Mouse (Mus musculus) skeletal muscle tissue, adult 2 months (tissue): ENCODE data around the gene Man1c1.

Source experiments
- DNase-seq: peaks from one replicate; pipeline ENCODE4 v3.0.0-alpha.2; 2012; ENCODE audit warnings: low read depth, low spot score

Gene Man1c1

DNA sequence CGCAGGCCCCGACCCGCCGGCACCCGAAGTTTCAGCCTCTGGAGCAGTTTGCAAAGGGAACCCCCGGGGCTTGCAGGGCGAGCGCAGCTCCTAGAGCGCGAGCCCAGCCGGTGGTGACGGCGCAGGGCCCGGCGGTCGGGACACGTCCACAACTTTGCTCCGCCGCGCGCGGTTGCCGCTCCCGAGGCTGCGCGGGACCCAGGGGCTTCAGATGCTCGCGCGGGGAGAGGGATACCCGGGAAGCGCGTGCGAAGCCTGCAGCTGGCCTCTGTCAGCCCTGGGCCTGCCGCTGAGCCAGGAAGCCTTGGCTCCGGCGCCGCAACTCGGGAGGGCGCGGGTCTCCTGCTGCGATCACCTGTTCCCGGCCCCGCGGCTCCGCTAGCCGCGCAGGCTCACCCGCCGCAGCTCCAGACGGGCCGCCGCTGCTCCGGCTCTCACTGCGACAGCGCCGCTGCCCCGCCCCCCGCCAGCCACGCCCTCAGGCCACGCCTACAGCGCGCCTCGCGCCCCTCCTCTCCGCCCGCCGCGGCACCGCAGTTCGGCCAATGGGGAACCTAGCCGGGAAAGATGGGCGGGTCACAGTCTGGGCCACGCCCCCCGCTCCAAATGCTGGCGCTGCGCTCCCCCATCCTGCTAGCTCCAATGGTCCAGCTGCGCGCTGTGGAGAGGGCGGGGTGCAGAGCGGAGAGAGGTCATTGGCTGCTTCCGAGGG, at the start of gene Man1c1:
Man1c1 (minus strand) TSS at position 456 of the 712 bp plus-strand sequence.
- DNase-seq, result peak; percentile 95

- no peak for DNase-seq
Observed at GRCm38 (mm10) chr4:134753516-134754261, 49.6 kb upstream of the Man1c1 start.

- no peak for DNase-seq
Observed at GRCm38 (mm10) chr4:134752911-134753426, 48.9 kb upstream of the Man1c1 start.

- no peak for DNase-seq
Observed at GRCm38 (mm10) chr4:134751682-134752380, 47.7 kb upstream of the Man1c1 start.

- no peak for DNase-seq
Observed at GRCm38 (mm10) chr4:134750825-134751224, 46.7 kb upstream of the Man1c1 start.

DNA sequence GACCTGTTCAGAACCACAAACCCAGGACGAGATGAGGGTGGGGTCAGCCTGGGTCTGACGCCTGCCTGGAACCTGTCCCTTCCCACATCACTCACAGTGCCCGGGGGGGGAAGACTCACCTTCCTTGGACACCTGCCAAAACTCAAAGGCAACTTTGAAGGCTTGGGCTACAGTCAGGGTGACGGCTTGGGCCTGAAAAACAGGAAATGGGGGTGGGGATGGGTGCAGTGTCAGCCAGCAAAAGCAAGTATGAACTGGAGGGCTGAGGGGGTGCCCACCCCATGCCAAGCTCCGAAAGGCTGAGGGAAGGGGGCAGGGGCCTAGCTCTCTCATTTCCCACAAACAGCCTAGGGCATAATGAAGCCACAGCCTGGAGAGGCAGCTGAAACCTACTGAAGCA, 46.2 kb upstream of the Man1c1 start:
- no peak for DNase-seq

DNA sequence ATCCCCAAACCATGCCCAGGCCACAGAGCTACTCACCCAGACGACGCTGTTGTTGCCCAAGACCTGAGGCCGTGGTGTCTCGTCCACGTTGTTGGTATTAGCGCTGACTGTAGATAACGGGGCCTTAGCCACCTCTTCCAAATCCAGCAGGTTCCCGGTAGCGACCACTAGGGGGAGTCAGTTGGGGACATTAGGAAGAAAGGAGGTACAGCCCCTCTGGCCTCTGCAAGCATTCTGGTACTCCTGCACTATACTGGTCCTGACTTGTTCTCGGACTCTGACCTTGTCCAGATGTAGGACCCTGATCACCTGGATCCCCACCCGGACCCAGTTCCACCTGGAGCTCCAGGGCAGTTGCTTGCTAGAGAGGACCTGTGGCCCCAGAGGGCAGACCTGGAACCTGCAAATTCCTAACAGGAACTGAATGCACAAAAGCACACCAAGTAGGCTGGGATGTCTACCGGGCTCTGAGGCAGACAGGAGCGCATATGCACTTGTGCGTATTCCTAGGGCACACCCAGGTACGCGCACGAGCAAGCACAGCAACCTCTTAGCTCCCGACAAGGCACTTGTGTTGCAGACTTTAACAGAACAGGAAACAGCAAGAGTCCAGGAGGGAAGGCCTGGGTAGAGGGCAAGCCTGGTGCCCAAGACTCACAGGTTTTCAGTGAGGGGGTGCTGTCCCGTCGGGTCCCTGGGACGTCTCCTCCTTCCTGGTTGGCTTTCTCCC, 45.4 kb upstream of the Man1c1 start:
- no peak for DNase-seq

- DNase-seq, result no peak
Observed at GRCm38 (mm10) chr4:134745900-134746661, 42.0 kb upstream of the Man1c1 start.

- no peak for DNase-seq
Observed at GRCm38 (mm10) chr4:134743881-134744633, 40.0 kb upstream of the Man1c1 start.

GRCm38 (mm10) chr4:134741949-134742348, 37.9 kb upstream of the Man1c1 start:
- DNase-seq, result no peak

DNA sequence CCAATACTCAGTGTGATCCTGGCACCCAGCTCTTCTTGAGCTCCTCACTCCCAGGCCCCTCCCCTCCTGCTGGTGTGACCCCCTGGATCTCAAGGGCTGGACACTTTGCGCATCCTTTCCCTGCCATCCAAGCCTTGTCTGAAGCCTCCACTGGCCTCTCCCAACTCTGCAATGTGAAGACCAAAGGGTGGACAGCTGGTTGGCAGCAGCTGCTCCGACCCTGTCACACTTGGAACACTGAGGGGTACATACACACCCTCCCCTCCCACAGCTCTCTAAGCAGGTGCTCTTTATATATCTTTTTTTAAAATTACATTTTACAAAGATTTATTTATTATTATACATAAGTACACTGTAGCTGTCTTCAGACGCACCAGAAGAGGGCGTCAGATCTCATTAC, 36.1 kb upstream of the Man1c1 start:
- no peak for DNase-seq

GRCm38 (mm10) chr4:134739530-134739929, 35.4 kb upstream of the Man1c1 start:
- DNase-seq, result no peak

DNA sequence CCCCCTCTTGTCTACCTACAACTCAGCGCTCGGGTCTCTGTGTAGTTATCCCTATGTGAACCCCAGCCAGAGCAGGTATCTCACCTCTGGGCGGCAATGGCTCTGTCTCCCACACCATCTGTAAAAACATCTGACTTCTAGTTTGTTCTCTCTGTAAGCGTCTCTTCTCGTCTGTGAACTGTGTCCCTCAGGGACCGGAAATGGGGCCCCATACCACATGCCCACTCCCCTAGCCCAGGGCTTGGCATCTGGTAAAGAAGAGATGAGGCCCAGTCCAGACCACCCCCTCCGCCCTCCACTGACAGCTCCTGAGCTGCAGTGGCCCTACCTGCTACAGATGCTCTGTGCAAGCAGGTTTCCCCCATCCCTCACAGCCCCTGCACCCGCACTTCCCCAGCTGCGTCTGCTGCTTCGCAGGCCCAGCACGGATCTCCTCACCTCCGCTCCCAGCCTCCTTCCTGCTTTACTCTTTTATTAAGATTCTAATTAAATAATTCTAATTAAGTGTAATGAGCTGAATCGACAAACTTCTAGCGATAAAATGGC, 33.3 kb upstream of the Man1c1 start:
- no peak for DNase-seq

GRCm38 (mm10) chr4:134736147-134736546, 32.1 kb upstream of the Man1c1 start:
- DNase-seq, result peak; percentile 46

GRCm38 (mm10) chr4:134734629-134735081, 30.6 kb upstream of the Man1c1 start:
- peak; percentile 49 for DNase-seq

GRCm38 (mm10) chr4:134734038-134734628, 30.0 kb upstream of the Man1c1 start:
- peak; percentile 78 for DNase-seq

GRCm38 (mm10) chr4:134733371-134733770, 29.3 kb upstream of the Man1c1 start:
- DNase-seq, result no peak

- DNase-seq, result no peak
Observed at GRCm38 (mm10) chr4:134730106-134730505, 26.0 kb upstream of the Man1c1 start.

- no peak for DNase-seq
Observed at GRCm38 (mm10) chr4:134725735-134726345, 21.8 kb upstream of the Man1c1 start.
